Mouse (Mus musculus) left cerebral cortex, postnatal 25 days (tissue): ENCODE measurements around the gene Fbxw7. TPM values are rescaled to one million over a fixed set of nuclear protein-coding genes. Genes with fewer than 3 reads are reported as not detected.

Experiments
- DNase-seq, 2 experiments: peaks; one replicate each; pipeline ENCODE4 v3.0.0; 2022; ENCODE audit warnings: low spot score in 2 of 2, mixed read lengths in 1 of 2
- intact Hi-C: fragments of 180-260 bp; cut with DNase I; formaldehyde crosslinking; loops from one replicate; pipeline ENCODE4 v1.15.1; 2025
- total RNA-seq, 2 experiments: library from RNA; stranded (reverse); gene quantifications; 2 replicates each; pipeline ENCODE4 v1.2.3; 2021

Gene Fbxw7
- 100 to 1,000 TPM; 265 to 269 TPM for total RNA-seq

DNA sequence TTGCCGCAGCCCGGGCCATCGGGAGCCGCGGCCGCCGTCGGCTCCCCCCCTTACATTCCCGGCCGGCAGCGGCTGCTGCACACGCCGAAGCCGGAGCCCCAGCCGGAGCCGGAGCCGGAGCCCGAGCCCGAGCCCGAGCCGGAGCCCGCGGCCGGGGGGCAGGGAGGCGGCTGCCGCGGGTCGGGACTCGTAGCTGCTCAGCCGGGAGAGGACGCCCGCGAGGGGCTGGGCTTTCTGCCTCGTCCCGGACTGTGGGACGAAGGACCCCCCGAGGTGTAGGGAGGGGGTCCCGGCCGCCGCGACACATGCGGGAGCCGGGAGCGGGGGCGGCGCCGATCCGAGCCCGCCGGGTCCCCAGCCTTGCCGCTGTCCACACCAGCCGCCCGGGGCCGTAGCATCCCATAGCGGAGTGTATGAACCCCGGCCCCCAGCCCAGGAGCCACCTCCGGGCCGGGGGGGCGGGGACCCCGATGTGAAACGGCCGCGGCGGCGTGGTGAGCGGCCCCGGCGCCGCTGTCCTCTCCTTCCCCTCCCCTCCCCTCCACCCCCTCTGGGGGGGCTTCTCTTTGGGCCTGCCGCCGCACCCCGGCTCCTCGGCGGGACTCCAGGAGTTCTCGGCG, at the start of gene Fbxw7:
Gene Fbxw7, plus strand, starts transcription at position 507 of the 620 bp plus-strand sequence.
- intact Hi-C loops = loop anchor here (10.0 kb wide), 1 partner anchor 120 kb away; no protein-coding TSS in a partner anchor
- no peak for DNase-seq

DNA sequence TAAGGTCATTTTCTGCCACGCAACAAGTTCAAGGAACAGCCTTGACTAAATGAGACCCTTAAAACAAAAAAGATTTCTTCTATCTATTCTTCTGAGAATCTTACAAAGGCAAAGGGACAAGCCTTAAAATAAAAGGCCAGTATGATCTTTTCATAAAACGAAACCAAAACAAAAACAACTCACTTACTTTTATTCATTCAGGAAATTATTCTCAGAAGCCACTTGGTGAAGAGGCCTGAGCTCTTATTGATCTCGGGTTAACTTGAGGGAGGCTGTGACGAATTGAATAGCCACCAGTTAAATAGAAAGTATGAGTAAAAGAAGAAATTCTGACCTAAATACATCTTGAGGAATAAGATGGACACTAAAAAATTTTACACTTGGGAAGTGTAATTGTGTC, 46.1 kb upstream of the Fbxw7 start:
- intact Hi-C loops = no loop called here
- no peak for DNase-seq

DNA sequence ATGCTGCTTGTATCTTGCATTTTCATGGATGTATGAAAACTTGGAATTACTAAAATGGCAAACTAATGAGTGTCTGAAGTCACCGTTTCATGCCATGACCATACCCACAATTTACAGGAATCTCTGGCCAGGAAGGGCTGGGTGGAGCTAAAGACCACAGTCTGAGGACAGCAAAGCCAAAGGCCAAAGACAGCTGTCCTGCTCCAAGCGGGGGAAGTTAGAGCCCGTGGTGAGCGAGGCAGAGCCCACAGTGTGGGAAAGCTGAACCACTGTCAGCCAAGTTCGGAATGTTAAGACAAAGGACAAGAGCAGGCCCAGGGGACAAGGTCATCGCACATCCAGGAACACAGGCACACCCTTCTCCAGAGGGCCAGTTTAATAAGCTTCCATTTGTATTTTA, 45.7 kb upstream of the Fbxw7 start:
- no peak for DNase-seq

DNA sequence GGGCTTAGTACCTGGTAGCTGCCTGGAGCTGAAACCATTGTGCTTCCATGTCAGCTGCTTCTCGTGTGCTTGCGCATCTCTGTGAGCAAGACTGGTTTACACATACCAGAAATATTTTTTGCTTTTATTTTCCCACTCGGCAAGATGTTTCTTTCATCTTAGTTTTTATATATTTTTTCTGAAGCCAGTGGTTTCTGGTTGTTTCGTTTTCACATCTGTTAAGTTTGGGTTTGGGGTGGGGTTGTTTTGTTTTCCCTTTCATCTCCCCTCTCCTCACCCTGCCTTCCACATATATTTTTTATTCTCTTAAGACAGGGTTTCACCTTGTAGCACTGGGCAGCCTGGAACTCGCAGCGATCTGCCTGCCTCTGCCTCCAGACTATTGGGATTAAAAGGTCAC, 44.5 kb upstream of the Fbxw7 start:
- no peak for DNase-seq
- intact Hi-C loops = no loop called here

More for the DNA sequence above, 45.7 kb upstream of the Fbxw7 start:
- intact Hi-C loops = no loop called here

DNA sequence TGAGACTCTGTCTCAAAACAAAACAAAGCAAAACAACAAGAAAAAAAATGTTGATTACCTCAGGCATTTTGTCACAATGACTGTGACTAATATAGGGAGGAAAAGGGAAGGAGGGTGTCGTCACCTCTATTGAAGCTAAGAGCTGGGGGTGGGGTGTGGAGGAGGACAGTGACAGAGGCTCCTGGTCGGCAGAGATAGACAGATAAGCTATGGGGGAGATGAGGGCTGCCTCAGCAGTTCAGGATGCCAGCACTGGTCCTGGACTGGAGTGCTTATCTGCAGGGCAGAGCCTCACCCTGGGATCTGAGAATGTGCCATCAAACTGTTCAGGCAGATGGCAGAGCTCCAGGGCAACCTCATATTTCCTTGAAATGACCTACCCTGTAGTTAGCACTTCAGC, 43.1 kb upstream of the Fbxw7 start:
- intact Hi-C loops = no loop called here
- no peak for DNase-seq

DNA sequence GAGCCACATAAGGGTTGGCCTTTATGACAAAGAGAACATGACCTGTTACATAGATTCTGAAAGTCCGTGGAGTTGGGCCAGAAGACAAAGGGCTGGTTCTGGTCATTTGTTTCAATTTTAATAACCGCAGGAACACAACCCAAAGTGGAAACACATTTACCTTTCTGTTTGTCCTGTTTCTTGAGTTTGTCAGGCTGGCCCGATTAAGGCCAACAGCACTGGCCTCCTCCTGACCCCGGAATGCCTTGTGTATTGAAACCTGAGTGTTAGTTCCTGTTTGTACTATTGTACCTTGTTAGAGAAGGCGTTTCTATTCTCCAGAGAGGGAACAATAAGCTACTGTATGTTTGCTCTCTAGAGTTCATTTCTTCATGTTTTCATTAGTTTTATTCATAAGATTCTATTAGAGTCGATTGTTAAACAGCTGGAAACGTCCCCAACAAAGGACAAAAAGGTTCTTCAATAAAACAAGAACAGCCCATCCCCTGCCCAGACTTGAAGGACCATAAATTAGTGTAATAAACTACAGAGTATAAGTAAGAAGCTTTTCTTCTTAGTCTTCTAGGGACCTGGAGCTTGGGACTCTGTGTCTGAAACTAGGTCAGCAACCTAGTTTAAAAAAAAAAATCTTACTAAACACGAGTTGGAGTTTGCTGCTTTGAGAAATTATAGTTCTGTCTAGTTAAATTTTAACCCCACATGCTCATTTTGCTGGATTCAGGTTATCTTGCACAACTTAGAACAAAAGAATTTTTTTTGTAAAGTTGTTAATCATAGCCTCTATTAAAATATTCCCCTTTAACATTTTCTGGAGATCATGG, 40.6 kb upstream of the Fbxw7 start:
- DNase-seq = no peak
- intact Hi-C loops = no loop called here

DNA sequence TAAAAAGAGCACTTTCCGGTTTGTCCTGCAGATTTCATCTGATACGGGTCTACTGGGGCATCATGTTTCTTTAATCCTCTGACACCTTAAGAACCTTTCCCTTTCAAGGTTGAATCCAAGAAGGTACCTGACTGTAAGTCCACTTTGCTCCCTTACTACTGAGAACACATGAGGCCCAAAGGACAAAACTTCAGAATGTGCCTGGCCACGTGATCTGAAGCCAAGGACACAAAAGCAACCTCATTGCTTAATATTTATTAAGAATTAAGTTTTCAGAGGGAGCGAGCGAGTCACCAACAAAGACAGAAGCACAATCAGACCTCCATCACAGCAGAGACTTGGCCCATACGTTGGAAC, 40.0 kb upstream of the Fbxw7 start:
- intact Hi-C loops = no loop called here

DNA sequence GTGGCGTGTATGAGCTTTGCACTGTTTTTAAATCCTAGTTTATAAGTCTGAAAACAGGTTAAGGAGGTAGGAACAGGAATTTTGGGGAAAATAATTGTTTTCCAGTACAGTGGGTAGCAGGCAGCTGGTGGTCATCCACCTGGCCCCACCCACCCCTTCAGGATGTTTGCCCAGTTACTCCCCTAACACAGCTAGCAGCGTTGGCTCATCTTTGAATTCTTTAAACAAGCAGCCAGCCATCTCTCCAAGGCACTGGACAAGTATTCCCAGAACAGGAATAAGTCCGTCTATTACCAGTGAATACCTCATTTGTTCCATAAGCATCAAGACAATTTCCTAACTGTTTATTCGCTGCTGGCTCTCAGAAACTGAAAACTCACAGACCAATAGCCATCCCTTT, 39.5 kb upstream of the Fbxw7 start:
- intact Hi-C loops = no loop called here
- no peak for DNase-seq

More for the DNA sequence above, 40.0 kb upstream of the Fbxw7 start:
- no peak for DNase-seq

DNA sequence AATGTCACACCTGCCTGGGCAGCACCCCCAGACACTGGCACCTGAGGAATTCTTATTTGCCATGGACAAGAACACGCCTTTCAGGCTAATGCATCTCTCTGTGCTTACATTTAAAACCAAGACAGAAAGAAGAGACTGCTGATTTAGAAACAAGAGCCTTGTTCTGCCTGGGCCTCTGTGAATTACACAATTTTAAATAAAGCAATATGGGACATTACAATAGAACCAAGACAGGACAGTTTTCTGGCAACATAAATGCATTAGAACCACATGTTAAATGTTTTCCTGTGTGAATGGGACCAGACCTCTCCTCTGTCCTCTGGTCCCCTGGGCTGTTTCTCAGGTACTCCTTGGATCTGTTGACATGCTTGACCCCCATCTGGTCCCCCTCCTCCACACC, 39.0 kb upstream of the Fbxw7 start:
- intact Hi-C loops = no loop called here
- no peak for DNase-seq

DNA sequence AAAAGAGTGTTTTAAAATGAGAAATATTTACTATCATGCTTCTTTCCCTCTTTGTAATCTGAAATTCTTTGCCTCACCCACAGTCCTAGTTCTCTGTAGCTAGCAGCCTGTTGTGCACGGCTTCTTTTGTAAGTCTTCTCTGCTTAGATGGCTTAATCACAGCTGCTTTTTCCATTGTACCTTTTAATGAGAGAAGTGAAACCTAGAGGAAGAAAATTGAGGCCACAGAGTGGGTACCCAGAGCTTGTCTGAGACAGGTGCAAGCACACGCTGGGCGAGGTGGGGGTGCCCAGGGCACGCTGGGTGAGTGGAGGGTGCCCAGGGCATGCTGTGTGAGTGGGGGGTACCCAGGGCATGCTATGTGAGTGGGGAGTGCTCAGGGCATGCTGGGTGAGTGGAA, 27.2 kb upstream of the Fbxw7 start:
- intact Hi-C loops = no loop called here
- no peak for DNase-seq

DNA sequence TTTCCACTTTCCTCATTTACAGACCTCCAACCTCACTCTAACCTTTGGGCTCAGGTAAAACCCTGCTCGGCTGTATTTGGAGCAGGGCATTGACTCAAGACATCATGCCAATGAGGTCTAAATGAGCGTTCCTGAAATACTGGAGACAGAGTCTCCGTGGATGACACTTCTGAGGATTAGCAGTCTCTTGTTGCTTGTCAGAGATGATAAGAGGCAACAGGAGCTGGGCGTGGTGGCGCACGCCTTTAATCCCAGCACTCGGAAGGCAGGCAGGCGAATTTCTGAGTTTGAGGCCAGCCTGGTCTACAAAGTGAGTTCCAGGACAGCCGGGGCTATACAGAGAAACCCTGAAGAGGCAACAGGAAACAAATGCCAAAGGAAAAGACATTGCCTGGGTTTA, 11.0 kb upstream of the Fbxw7 start:
- no peak for DNase-seq

DNA sequence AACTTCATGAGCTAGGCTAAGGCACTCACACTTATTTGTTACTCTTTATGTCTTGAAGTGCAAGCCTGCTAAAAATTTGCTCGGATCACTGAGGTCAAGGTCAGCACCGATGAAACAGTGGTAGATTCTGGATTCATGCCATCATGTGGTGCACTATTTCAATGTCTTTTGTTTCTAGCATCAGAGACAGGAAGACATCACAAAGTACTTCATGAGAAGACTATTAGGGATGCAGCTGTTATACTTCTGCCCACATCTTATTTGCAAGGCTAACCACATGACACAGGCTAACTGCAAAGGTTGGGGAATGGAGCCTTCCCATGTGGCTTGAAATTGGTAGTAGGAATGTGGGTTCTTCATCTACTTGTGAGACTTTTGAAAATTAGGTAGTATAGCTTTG, 8.9 kb upstream of the Fbxw7 start:
- no peak for DNase-seq
- intact Hi-C loops = no loop called here

More for the DNA sequence above, 11.0 kb upstream of the Fbxw7 start:
- intact Hi-C loops = no loop called here

DNA sequence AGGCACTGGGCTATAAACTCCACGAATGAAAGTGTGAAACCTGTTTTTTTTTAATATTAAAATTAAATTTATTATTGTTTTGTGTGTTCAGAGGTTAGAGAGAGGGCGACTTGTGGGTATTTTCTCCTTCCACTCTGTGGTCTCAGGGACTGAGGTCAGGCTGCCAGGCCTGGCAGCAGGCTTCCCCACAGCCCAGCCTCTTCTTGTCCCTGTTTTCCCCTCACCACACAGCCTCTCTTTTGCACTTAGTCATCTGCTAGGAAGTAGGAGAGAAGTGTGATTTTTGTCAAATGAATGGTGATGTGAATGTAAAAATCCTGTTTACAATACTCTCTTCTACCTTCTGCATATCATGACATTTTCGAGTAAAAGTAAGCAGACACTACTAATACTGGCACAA, 7.2 kb upstream of the Fbxw7 start:
- DNase-seq = no peak
- intact Hi-C loops = no loop called here

DNA sequence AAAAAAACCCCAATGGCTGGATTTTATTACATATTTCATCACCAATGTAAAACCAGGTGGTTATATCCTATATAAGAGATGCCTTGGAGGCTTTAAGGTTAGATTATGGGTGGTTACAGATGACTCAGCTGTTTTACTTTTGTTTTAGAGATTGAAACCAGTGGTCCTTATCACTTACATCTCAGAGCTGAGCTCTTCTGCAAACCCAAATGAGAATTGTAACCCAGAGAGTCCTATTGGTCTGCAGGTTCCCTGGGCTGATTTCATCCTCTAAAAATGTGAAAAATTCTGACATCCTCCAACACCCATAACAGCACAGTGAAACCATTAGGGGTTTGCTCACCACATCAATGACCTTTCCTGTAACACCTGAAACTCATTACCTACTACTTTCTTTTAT, 6.2 kb upstream of the Fbxw7 start:
- DNase-seq = no peak
- intact Hi-C loops = no loop called here

DNA sequence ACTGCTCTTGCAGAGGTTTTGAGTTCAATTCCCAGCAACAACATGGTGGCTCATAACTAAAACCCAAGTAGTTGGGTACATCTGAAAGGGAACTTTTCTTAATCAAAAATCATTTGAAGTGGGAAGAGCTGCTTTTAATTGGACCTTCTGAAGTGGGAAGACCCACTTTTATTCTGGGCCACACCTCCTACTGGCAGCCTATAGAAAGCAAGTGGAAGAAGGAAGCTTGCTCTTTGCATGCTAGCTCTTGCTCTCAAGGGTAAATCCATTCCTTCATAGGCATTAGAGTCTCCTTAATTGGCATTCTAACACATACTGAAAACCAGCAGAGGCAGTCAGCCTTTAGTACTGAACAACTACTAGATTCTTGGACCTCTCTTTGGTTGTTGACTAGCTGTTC, 4.3 kb upstream of the Fbxw7 start:
- DNase-seq = no peak
- intact Hi-C loops = loop anchor here (10.0 kb wide), 1 partner anchor 116 kb away; no protein-coding TSS in a partner anchor

DNA sequence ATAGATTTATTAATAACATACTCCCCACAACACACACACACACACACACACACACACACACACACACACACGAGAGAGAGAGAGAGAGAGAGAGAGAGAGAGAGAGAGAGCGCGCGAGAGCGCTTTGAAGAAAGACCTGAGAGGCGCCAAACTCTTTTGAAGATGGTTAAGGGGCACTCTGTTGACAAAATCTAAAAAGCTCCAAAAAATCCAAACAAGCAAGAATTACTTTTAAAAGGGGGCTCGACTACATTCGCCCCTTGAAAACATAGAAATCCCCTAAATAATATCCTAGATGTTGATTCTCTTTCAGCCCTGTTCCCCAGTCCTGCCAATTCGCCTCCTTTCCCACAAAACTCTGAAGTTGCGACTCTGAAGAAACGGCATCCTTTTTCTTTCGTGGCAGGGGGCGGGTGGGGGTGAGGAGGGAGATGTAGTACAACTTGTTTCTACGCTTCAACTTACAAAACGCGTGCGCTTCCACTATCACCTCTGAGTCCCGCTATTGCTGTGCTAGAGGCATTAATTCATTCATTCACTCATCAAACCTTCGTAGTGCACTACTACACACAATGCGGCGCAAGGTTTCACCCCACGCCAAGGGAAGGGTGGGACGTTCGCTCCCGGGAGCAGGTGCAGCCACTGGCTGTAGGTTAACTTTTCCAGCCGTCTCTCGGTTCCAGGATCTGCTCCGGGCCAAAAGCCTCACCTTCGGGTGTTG, 1.5 kb upstream of the Fbxw7 start:
- no peak for DNase-seq
- intact Hi-C loops = loop anchor here (10.0 kb wide), 1 partner anchor 119 kb away; no protein-coding TSS in a partner anchor

DNA sequence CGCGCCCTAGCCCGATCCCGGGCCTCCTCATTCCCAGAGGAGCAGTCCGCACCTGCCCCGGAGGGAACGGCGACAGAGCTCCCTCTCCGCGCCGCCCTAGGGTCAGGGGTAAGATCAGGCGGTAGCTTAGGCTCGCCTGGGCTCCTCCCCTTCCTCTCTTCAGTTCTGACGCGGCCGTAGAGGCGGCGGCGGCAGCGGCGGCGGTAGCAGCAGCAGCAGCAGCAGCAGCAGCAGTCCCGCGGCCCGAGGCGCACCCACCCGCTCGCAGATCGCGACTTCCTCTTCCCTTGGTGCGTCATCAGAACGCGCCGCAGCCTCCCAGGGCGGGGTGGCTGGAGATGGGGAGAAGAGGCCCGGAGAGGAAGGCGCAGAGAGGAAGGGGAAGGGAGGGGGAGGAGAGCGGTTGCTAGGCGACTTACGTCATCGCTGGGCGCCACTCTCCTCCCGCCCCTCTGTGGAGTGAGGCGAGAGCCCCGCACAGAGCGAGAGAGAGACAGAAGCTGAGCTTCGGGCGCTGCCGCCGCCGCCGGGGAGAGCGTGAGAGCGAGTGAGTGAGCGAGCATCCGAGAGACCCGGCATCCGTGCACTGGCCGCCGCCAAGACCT, 809 bp upstream of the Fbxw7 start:
- peak; percentile 99 to 100 for DNase-seq
- intact Hi-C loops = loop anchor here (10.0 kb wide), 1 partner anchor 119 kb away; no protein-coding TSS in a partner anchor

DNA sequence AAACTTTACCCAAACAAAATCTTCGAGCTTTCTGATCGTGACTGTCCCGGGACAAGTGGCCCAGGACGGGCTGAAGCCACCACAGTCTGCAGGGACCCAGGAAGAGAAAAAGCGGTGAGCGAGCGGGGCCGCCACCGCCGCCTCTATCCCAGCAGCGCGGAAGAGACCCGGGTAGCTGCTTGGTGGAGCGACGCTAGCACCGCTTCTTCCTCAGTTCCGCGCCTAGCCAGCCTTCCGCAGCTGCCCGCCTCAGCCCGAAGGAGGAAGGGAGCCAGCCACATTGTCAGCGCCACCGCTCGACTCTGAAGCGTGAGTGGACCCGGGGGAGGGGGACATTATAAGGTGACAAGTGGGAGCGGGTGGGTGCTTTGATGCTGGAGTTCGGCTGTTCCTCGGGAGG, 393 bp downstream of the Fbxw7 start:
- peak; percentile 44 to 50 for DNase-seq
- intact Hi-C loops = loop anchor here (10.0 kb wide), 1 partner anchor 121 kb away; no protein-coding TSS in a partner anchor

DNA sequence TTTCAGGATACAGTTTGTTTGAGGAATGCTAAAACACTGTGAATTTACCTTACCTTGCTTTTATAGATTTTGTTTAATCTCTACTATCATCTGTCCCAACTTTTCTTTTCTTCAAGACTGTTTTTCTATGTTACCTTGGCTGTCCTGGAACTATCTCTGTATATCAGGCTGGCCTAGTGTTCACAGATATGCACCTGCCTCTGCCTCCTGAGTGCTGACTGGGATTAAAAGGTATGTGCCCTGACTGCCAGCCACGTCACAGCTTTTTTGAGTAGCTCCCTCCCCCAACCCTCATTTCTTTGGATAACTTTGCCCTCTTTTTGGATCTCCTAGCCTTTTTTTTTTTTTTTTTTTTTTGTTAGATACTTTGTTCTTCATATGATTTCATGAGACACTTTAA, 1.9 kb downstream of the Fbxw7 start:
- intact Hi-C loops = loop anchor here (10.0 kb wide), 1 partner anchor 122 kb away; no protein-coding TSS in a partner anchor
- no peak for DNase-seq

DNA sequence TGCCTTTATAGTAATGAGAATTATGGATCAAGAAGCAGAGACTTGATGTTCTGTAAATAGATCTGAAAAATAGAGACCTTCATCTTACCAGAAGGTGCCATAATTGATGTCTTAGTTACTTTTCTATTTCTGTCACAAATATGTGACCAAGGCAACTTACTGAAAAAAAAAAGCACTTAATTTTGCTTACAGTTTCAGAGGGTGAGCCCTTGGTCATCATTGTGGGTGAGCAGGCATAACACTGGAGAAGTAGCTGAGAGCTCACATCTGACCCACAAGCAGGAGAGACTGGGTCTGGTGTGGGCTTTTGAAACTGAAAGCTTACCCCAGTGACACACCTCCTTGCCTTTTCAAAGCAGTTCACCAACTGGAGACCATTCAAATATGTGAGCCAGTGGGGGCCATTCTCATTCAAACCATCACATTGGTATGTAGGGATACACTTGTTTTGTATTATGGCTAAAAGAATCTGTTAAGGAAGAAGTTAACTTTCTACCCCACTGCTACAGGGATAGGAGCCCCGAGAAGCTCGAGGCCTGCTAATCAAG, 5.7 kb downstream of the Fbxw7 start:
- DNase-seq = no peak
- intact Hi-C loops = no loop called here
